ENCODE assay signal across 8 mouse cellular contexts in genomic region chr1:156559641-156560020, GRCm38 (mm10). TPM values are rescaled to one million over a fixed set of nuclear protein-coding genes. Genes with fewer than 3 reads are reported as not detected.
A peak's percentile ranks its signal among the peaks of the same experiment; 100 is the strongest.
DNase-seq lines count a peak whose midpoint lies in the region; ATAC-seq and TF ChIP-seq lines count a peak whose summit lies in the region.

No protein-coding gene starts in this region.

- no peaks in the 10 kb centered on the region for H3K27me3 ChIP-seq in forebrain, embryonic 14.5 days (replicated peaks; ENCODE audit: control insufficient read depth, insufficient read depth, low read length)
- H3K27me3 ChIP-seq in liver, embryonic 15.5 days: 0 out of 2 replicates have a peak, but pooled peaks cover 3% of the 10 kb centered on the region

- H3K27ac ChIP-seq in forebrain, embryonic 14.5 days (ENCODE audit: low read depth, low read length): peak overlapping the region; percentile 98; the same call in 1 of the 2 replicates
- H3K27ac ChIP-seq in liver, embryonic 15.5 days (replicated peaks): peak overlapping the region; percentile 81

- TF ChIP-seq POLR2A in brain, embryonic 14.5 days (IDR thresholded peaks at IDR 0.05; ENCODE audit: borderline replicate concordance, extremely low read depth, insufficient read depth, insufficient read length, poor library complexity, severe bottlenecking): no peak

- H3K36me3 ChIP-seq in forebrain, embryonic 14.5 days (ENCODE audit: control insufficient read depth, insufficient read depth, low read length): no peaks in the 10 kb centered on the region
- no peaks in the 10 kb centered on the region for H3K36me3 ChIP-seq in liver, embryonic 15.5 days (replicated peaks)

- 15% methylated on average over 8 of the region's 8 CpGs for WGBS in forebrain, embryonic 14.5 days
- 16% methylated on average over 8 of the region's 8 CpGs for WGBS in liver, embryonic 15.5 days (ENCODE audit: insufficient replicate concordance)

- intact Hi-C loops in left cerebral cortex, postnatal 14 days (cut with DNase I): loop anchor here (5.0 kb wide), 1 partner anchor 73 kb away; no protein-coding TSS in a partner anchor

- H3K4me1 ChIP-seq in forebrain, embryonic 14.5 days (ENCODE audit: control insufficient read depth, insufficient read depth, low read length): 0 out of 2 replicates have a peak, but pooled peaks cover 4% of the 10 kb centered on the region
- peaks cover 28% of the 10 kb centered on the region for H3K4me1 ChIP-seq in liver, embryonic 15.5 days (replicated peaks)

- peak overlapping the region; percentile 96 for H3K4me3 ChIP-seq in forebrain, embryonic 14.5 days (ENCODE audit: low read depth, low read length)
- H3K4me3 ChIP-seq in liver, embryonic 15.5 days (replicated peaks): peak overlapping the region; percentile 99

- no peaks in the 10 kb centered on the region for H3K9me3 ChIP-seq in forebrain, embryonic 14.5 days (replicated peaks; ENCODE audit: control insufficient read depth, low read length)
- H3K9me3 ChIP-seq in liver, embryonic 15.5 days (replicated peaks): no peaks in the 10 kb centered on the region

- peak overlapping the region; percentile 99 for H3K9ac ChIP-seq in forebrain, embryonic 14.5 days (ENCODE audit: low read length)
- H3K9ac ChIP-seq in liver, embryonic 15.5 days: peak overlapping the region; percentile 95

- peak; percentile 18 to 36 for DNase-seq in left cerebral cortex, postnatal 14 days (ENCODE audit: low spot score in 2 of 2)
- no peak for DNase-seq in left cerebral cortex, adult 11 months (ENCODE audit: low spot score)
- DNase-seq in brain, embryonic 14.5 days (ENCODE audit: low read depth): peak; percentile 61
- DNase-seq in forebrain, embryonic 14.5 days (ENCODE audit: low spot score): peak; percentile 45
- DNase-seq in urinary bladder, postnatal 14 days (ENCODE audit: low spot score): no peak
- DNase-seq in right cerebral cortex, postnatal 14 days: no peak
- no peak for DNase-seq in frontal cortex, postnatal 25 days (ENCODE audit: low spot score in 2 of 2)

- no peak; the same call in 1 of the 2 replicates for ATAC-seq in forebrain, embryonic 14.5 days
- no peak for ATAC-seq in liver, embryonic 15.5 days (ENCODE audit: insufficient read depth)

- TF ChIP-seq CTCF in brain, embryonic 14.5 days (IDR thresholded peaks at IDR 0.05; ENCODE audit: borderline replicate concordance, extremely low read depth, insufficient read depth, insufficient read length): no peak

- peak overlapping the region; percentile 62 for H3K4me2 ChIP-seq in forebrain, embryonic 14.5 days (ENCODE audit: low read length)
- H3K4me2 ChIP-seq in liver, embryonic 15.5 days: peak overlapping the region; percentile 90

RNA-seq across cellular contexts. Expression of gene Abl2, which starts 1.0 kb away (rescaled TPM):
- 10 to 100 TPM; 59.6 to 59.7 TPM for total RNA-seq in left cerebral cortex, postnatal 14 days (2021)
- polyA plus RNA-seq in brain, embryonic 14.5 days (2012; rRNA removed): 12.7 and 22.1 TPM in 2 replicates
- 5.7 and 8.0 TPM in 2 replicates for polyA plus RNA-seq in forebrain, embryonic 14.5 days (2014; fragmentation: Nextera tagmentation; extraction: Ambion mirVana)
- 0.90 and 0.94 TPM in 2 replicates for polyA plus RNA-seq in liver, embryonic 15.5 days (2015; fragmentation: Nextera tagmentation; extraction: Ambion mirVana)

RNA-seq across cellular contexts. Expression of gene Gm10031, which starts 35.8 kb away (rescaled TPM):
- total RNA-seq in left cerebral cortex, postnatal 14 days (2021): 10 to 100 TPM; 52.4 to 55.1 TPM
- 11.0 and 13.7 TPM in 2 replicates for polyA plus RNA-seq in brain, embryonic 14.5 days (2012; rRNA removed)
- polyA plus RNA-seq in forebrain, embryonic 14.5 days (2014; fragmentation: Nextera tagmentation; extraction: Ambion mirVana): 0.67 and 1.0 TPM in 2 replicates
- 0.06 and 0.17 TPM in 2 replicates for polyA plus RNA-seq in liver, embryonic 15.5 days (2015; fragmentation: Nextera tagmentation; extraction: Ambion mirVana)

Comparison
In these comparisons a context has a peak if more than half of its experiments do, and no peak if none do; other contexts are left out.
1. DNase-seq: peak in left cerebral cortex, postnatal 14 days (2 of 2), brain, embryonic 14.5 days (single experiment) and forebrain, embryonic 14.5 days (single experiment); none in left cerebral cortex, adult 11 months (single experiment), urinary bladder, postnatal 14 days (single experiment), right cerebral cortex, postnatal 14 days (single experiment) and frontal cortex, postnatal 25 days (0 of 2).